Mouse (Mus musculus): ENCODE measurements at regions not wholly inside any gene's neighbourhood (a gene's known extent, or its start where the extent isn't known, plus 50 kb on each side); places are given as distances from the start of the nearest gene placed in this dataset.
A peak's percentile ranks its signal among the peaks of the same experiment; 100 is the strongest.
"Not testable (repeated sequence)": the region's sequence is repeated elsewhere in the genome, so short reads cannot be mapped to it uniquely, and the experiment has no call there.

GRCm38 (mm10) chr14:36155757-36156156, 61.0 kb downstream of the 4930474N05Rik start:
- DNase-seq (ENCODE audit: low spot score in 2 of 2): no peak

- DNase-seq (ENCODE audit: low spot score in 2 of 2): no peak
Measured at GRCm38 (mm10) chr14:36156175-36156574, 61.5 kb downstream of the 4930474N05Rik start.

GRCm38 (mm10) chr14:36183701-36184100, 89.0 kb downstream of the 4930474N05Rik start:
- no peak for DNase-seq (ENCODE audit: low spot score in 2 of 2)

- DNase-seq (ENCODE audit: low spot score in 2 of 2): no peak
Measured at GRCm38 (mm10) chr14:36196517-36196916, 101.8 kb downstream of the 4930474N05Rik start.

- DNase-seq (ENCODE audit: low spot score in 2 of 2): no peak
Measured at GRCm38 (mm10) chr14:36198396-36198795, 103.7 kb downstream of the 4930474N05Rik start.

- DNase-seq (ENCODE audit: low spot score in 2 of 2): peak; percentile 41 to 61
Measured at GRCm38 (mm10) chr14:36203855-36204254, 109.1 kb downstream of the 4930474N05Rik start.

GRCm38 (mm10) chr14:36212830-36213229, 118.1 kb downstream of the 4930474N05Rik start:
- DNase-seq (ENCODE audit: low spot score in 2 of 2): peak; percentile 76 to 85

- DNase-seq (ENCODE audit: low spot score in 2 of 2): no peak
Measured at GRCm38 (mm10) chr14:36245849-36246248, 151.1 kb downstream of the 4930474N05Rik start.

- DNase-seq (ENCODE audit: low spot score in 2 of 2): peak; percentile 37 to 55
Measured at GRCm38 (mm10) chr14:36262126-36262525, 167.4 kb downstream of the 4930474N05Rik start.

- no peak for DNase-seq (ENCODE audit: low spot score in 2 of 2)
Measured at GRCm38 (mm10) chr14:36283825-36284414, 189.2 kb downstream of the 4930474N05Rik start.

- no peak for DNase-seq (ENCODE audit: low spot score in 2 of 2)
Measured at GRCm38 (mm10) chr14:36288697-36289286, 194.1 kb downstream of the 4930474N05Rik start.

GRCm38 (mm10) chr14:36310324-36310723, 215.6 kb downstream of the 4930474N05Rik start:
- no peak for DNase-seq (ENCODE audit: low spot score in 2 of 2)

- DNase-seq (ENCODE audit: low spot score in 2 of 2): not testable (repeated sequence)
Measured at GRCm38 (mm10) chr14:36314673-36315072, 220.0 kb downstream of the 4930474N05Rik start.

- no peak for DNase-seq (ENCODE audit: low spot score in 2 of 2)
Measured at GRCm38 (mm10) chr14:36316418-36317111, 221.8 kb downstream of the 4930474N05Rik start.

- DNase-seq (ENCODE audit: low spot score in 2 of 2): peak in 1 of 2 experiments; percentile 20
Measured at GRCm38 (mm10) chr14:36328258-36328891, 233.7 kb downstream of the 4930474N05Rik start.

- no peak for DNase-seq (ENCODE audit: low spot score in 2 of 2)
Measured at GRCm38 (mm10) chr14:36340832-36341231, 246.1 kb downstream of the 4930474N05Rik start.
